Mouse (Mus musculus): ENCODE results near the gene Mmp8. TPM values are rescaled to one million over a fixed set of nuclear protein-coding genes. Genes with fewer than 3 reads are reported as not detected.

Gene Mmp8
- polyA plus RNA-seq, 1 experiment = not detected

- Histone ChIP-seq H3K27ac (ENCODE audit: insufficient read depth, low read length) (no peak overlapping the region), H3K4me1 (ENCODE audit: control insufficient read depth, insufficient read depth, low read length) (peaks cover 9% of the 10 kb centered on the region), H3K4me3 (ENCODE audit: insufficient read depth, low read length) (no peak overlapping the region)
- TF ChIP-seq POLR2A (IDR thresholded peaks at IDR 0.05; ENCODE audit: low read depth, low read length) = no peak
- no peak for TF ChIP-seq CTCF (IDR thresholded peaks at IDR 0.05; ENCODE audit: borderline replicate concordance, insufficient read depth, low read length)
These were observed 19.1 kb downstream of the Mmp8 start for GRCm38 (mm10) chr9:7577371-7577770.

- Histone ChIP-seq H3K4me3 (ENCODE audit: insufficient read depth, low read length) (no peak overlapping the region), H3K27ac (ENCODE audit: insufficient read depth, low read length) (no peak overlapping the region), H3K4me1 (ENCODE audit: control insufficient read depth, insufficient read depth, low read length) (0 out of 2 replicates have a peak, but pooled peaks cover 3% of the 10 kb centered on the region)
- TF ChIP-seq CTCF (IDR thresholded peaks at IDR 0.05; ENCODE audit: borderline replicate concordance, insufficient read depth, low read length) (no peak), POLR2A (IDR thresholded peaks at IDR 0.05; ENCODE audit: low read depth, low read length) (no peak)
These were observed 31.8 kb downstream of the Mmp8 start for GRCm38 (mm10) chr9:7590063-7590462.

- Histone ChIP-seq H3K4me3 (ENCODE audit: insufficient read depth, low read length) (no peak overlapping the region), H3K27ac (ENCODE audit: insufficient read depth, low read length) (no peak overlapping the region), H3K4me1 (ENCODE audit: control insufficient read depth, insufficient read depth, low read length) (0 out of 2 replicates have a peak, but pooled peaks cover 3% of the 10 kb centered on the region)
- TF ChIP-seq POLR2A (IDR thresholded peaks at IDR 0.05; ENCODE audit: low read depth, low read length) (no peak), CTCF (IDR thresholded peaks at IDR 0.05; ENCODE audit: borderline replicate concordance, insufficient read depth, low read length) (no peak)
These were observed 35.1 kb downstream of the Mmp8 start for GRCm38 (mm10) chr9:7593272-7593812.

- no peak overlapping the region for H3K27ac ChIP-seq (ENCODE audit: insufficient read depth, low read length)
- TF ChIP-seq CTCF (IDR thresholded peaks at IDR 0.05; ENCODE audit: borderline replicate concordance, insufficient read depth, low read length) (peak; percentile 84), POLR2A (IDR thresholded peaks at IDR 0.05; ENCODE audit: low read depth, low read length) (no peak)
- 0 out of 2 replicates have a peak, but pooled peaks cover 3% of the 10 kb centered on the region for H3K4me1 ChIP-seq (ENCODE audit: control insufficient read depth, insufficient read depth, low read length)
- H3K4me3 ChIP-seq (ENCODE audit: insufficient read depth, low read length) = peak overlapping the region; percentile 36
These were observed 36.7 kb downstream of the Mmp8 start for GRCm38 (mm10) chr9:7594816-7595540.

- no peaks in the 10 kb centered on the region for H3K4me1 ChIP-seq (ENCODE audit: control insufficient read depth, insufficient read depth, low read length)
- no peak overlapping the region for H3K4me3 ChIP-seq (ENCODE audit: insufficient read depth, low read length)
- no peak overlapping the region for H3K27ac ChIP-seq (ENCODE audit: insufficient read depth, low read length)
- TF ChIP-seq POLR2A (IDR thresholded peaks at IDR 0.05; ENCODE audit: low read depth, low read length) (no peak), CTCF (IDR thresholded peaks at IDR 0.05; ENCODE audit: borderline replicate concordance, insufficient read depth, low read length) (peak; percentile 50; the same call in 1 of the 2 replicates)
These were observed 44.9 kb downstream of the Mmp8 start for GRCm38 (mm10) chr9:7602982-7603742.

GRCm38 (mm10) chr9:7604005-7604404 lies 45.7 kb downstream of the Mmp8 start:
- Histone ChIP-seq H3K27ac (ENCODE audit: insufficient read depth, low read length) (no peak overlapping the region), H3K4me3 (ENCODE audit: insufficient read depth, low read length) (no peak overlapping the region), H3K4me1 (ENCODE audit: control insufficient read depth, insufficient read depth, low read length) (no peaks in the 10 kb centered on the region)
- TF ChIP-seq POLR2A (IDR thresholded peaks at IDR 0.05; ENCODE audit: low read depth, low read length) = no peak
- TF ChIP-seq CTCF (IDR thresholded peaks at IDR 0.05; ENCODE audit: borderline replicate concordance, insufficient read depth, low read length) = no peak

- Histone ChIP-seq H3K27ac (ENCODE audit: insufficient read depth, low read length) (no peak overlapping the region), H3K4me3 (ENCODE audit: insufficient read depth, low read length) (no peak overlapping the region), H3K4me1 (ENCODE audit: control insufficient read depth, insufficient read depth, low read length) (no peaks in the 10 kb centered on the region)
- TF ChIP-seq POLR2A (IDR thresholded peaks at IDR 0.05; ENCODE audit: low read depth, low read length) (no peak), CTCF (IDR thresholded peaks at IDR 0.05; ENCODE audit: borderline replicate concordance, insufficient read depth, low read length) (no peak)
These were observed 47.4 kb downstream of the Mmp8 start for GRCm38 (mm10) chr9:7605638-7606037.

Other genes with a start within 250 kb of the Mmp8 start
- 0.55 and 2.9 TPM in 2 replicates for gene Mmp12, start 214.1 kb upstream of the Mmp8 start, polyA plus RNA-seq (2011; ENCODE audit: insufficient read length, low read depth, missing spikeins)
- not detected in 2 replicates for gene Mmp1b, start 170.4 kb upstream of the Mmp8 start, polyA plus RNA-seq (2011; ENCODE audit: insufficient read length, low read depth, missing spikeins)
- gene Mmp3, start 112.6 kb upstream of the Mmp8 start, polyA plus RNA-seq (2011; ENCODE audit: insufficient read length, low read depth, missing spikeins) = 15.5 and 16.4 TPM in 2 replicates
- 0.52 TPM in 1 of 2 replicates, not detected in the other for gene Mmp10, start 56.1 kb upstream of the Mmp8 start, polyA plus RNA-seq (2011; ENCODE audit: insufficient read length, low read depth, missing spikeins)
- gene Mmp27, start 12.9 kb downstream of the Mmp8 start, polyA plus RNA-seq (2011; ENCODE audit: insufficient read length, low read depth, missing spikeins) = not detected in 2 replicates
- gene Mmp20, start 69.8 kb downstream of the Mmp8 start, polyA plus RNA-seq (2011; ENCODE audit: insufficient read length, low read depth, missing spikeins) = not detected in 2 replicates
- gene Mmp7, start 133.6 kb downstream of the Mmp8 start, polyA plus RNA-seq (2011; ENCODE audit: insufficient read length, low read depth, missing spikeins) = not detected in 2 replicates
- 144 and 171 TPM in 2 replicates for gene Tmem123, start 205.6 kb downstream of the Mmp8 start, polyA plus RNA-seq (2011; ENCODE audit: insufficient read length, low read depth, missing spikeins)

Measured in embryonic fibroblast, embryonic 13.5 days (primary cell).